Mouse (Mus musculus) liver, postnatal 0 days (tissue): ENCODE results near the gene Igdcc4. TPM values are rescaled to one million over a fixed set of nuclear protein-coding genes. Genes with fewer than 3 reads are reported as not detected.

Source experiments
- ATAC-seq: fragments of 200-750 bp; cut with Nextera tagmentation; 2 replicates; pipeline ENCODE4 v1.8.0; 2017; ENCODE audit warnings: mild to moderate bottlenecking, moderate library complexity
- DNase-seq: peaks from one replicate; pipeline ENCODE4 v3.0.0-alpha.2; 2016
- H3K27ac ChIP-seq: fragments of 300-500 bp; sonication (generic); 2 replicates; pipeline ENCODE4 v1.5.1; 2014; ENCODE audit warnings: antibody characterized with exemption, moderate library complexity, mild to moderate bottlenecking, low read depth
- H3K27me3 ChIP-seq: fragments of 300-500 bp; sonication (generic); 2 replicates; pipeline ENCODE4 v1.6.1; 2014; ENCODE audit warnings: low read length, control low read depth, mixed read lengths; ENCODE audit not compliant: insufficient read depth
- H3K36me3 ChIP-seq: fragments of 300-500 bp; sonication (generic); replicated peaks from 2 replicates; pipeline ENCODE4 v1.6.1; 2014; ENCODE audit warnings: mild to moderate bottlenecking, control low read depth, low read length, moderate library complexity, mixed read lengths; ENCODE audit not compliant: insufficient read depth
- H3K4me1 ChIP-seq: fragments of 300-500 bp; sonication (generic); 2 replicates; pipeline ENCODE4 v1.6.1; 2014; ENCODE audit warnings: antibody characterized with exemption, mild to moderate bottlenecking, control low read depth; ENCODE audit not compliant: insufficient read depth
- H3K4me2 ChIP-seq: fragments of 300-500 bp; sonication (generic); 2 replicates; pipeline ENCODE4 v1.6.1; 2014; ENCODE audit warnings: low read depth, mild to moderate bottlenecking, low read length, moderate library complexity, mixed read lengths
- H3K4me3 ChIP-seq: fragments of 300-500 bp; sonication (generic); 2 replicates; pipeline ENCODE4 v1.5.1; 2014; ENCODE audit warnings: low read depth, low read length
- H3K9ac ChIP-seq: fragments of 300-500 bp; sonication (generic); replicated peaks from 2 replicates; pipeline ENCODE4 v1.6.1; 2014; ENCODE audit warnings: mild to moderate bottlenecking, moderate library complexity
- H3K9me3 ChIP-seq: fragments of 300-500 bp; sonication (generic); 2 replicates; pipeline ENCODE4 v1.6.1; 2016; ENCODE audit warnings: mild to moderate bottlenecking, control low read depth, low read length, mixed read lengths
- CTCF ChIP-seq: sonication (generic); IDR thresholded peaks from 2 replicates; pipeline ENCODE4 v1.5.1; 2016; ENCODE audit warnings: antibody characterized with exemption, low read depth
- EP300 ChIP-seq: IDR thresholded peaks from 2 replicates; pipeline ENCODE4 v1.6.1; 2016; ENCODE audit warnings: antibody characterized with exemption, low read depth, mild to moderate bottlenecking
- WGBS: fragments of 180-500 bp; shearing (Covaris S2); extraction: QIAGEN DNeasy Blood & Tissue Kit; methylation state at CpG from one replicate; pipeline ENCODE4 v1.1.7; 2014; ENCODE audit not compliant: insufficient replicate concordance; 5-methylcytosine and 5-hydroxymethylcytosine counted together
- polyA plus RNA-seq: library from polyadenylated mRNA; unstranded; fragments of >200 nt; fragmentation: Nextera tagmentation; extraction: Ambion mirVana; gene quantifications from 2 replicates; pipeline ENCODE4 v1.2.1, GENCODE M21; 2015

Igdcc4 gene
- polyA plus RNA-seq, 1 experiment from 2014 or later: 6.0 TPM

DNA sequence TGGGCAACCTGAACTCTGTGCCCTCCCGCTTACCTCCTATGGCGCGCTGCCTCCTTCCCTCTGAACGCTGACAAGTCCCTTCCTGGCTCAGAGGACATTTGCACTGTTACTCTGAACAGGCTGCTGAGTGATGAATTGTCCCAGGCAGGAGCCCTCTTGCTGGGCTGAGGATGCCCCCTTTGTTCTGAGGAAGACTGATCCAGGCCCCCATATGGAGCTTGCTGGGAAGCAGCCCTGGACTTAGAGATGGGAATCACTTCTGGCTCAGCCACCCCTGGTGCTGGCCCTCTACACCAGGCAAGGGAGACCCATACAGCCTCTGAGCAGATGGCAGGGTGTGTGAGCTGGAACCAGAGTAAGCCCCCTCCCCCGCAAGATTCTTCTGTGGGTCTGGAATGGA lies 44.7 kb downstream of the Igdcc4 start:
- 68% methylated on average over 5 of the region's 5 CpGs for WGBS
- ATAC-seq (no peak), DNase-seq (no peak)
- H3K27me3 ChIP-seq: peaks cover 29% of the 10 kb centered on the region
- no peak overlapping the region for H3K4me3 ChIP-seq
- no peak overlapping the region for H3K4me2 ChIP-seq
- no peak overlapping the region for H3K9ac ChIP-seq
- H3K4me1 ChIP-seq: peaks cover 9% of the 10 kb centered on the region; the same call in 1 of the 2 replicates
- H3K9me3 ChIP-seq: no peaks in the 10 kb centered on the region
- no peaks in the 10 kb centered on the region for H3K36me3 ChIP-seq
- no peak overlapping the region for H3K27ac ChIP-seq
- TF ChIP-seq CTCF (no peak), EP300 (no peak)

DNA sequence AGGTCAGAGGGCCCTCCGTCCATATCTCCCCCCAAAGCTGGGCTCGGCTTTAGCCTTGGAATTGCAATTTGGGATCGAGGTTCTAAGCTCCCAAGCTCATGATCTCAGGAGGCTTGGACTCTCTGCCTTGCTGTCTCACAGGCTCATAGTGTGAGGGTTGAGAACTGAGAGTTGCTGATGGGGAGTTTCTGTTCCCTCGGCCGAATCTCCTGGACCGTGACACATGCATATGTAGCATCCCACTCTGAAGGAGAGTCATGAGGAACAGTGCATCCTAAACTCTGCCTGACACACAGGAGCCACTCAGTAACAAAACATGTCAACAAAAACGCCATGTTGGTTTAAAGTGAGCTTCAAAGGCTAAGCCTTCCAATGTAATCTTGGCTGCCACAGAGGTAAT lies 47.2 kb downstream of the Igdcc4 start:
- no peak for ATAC-seq
- TF ChIP-seq CTCF: no peak
- no peak for TF ChIP-seq EP300

DNA sequence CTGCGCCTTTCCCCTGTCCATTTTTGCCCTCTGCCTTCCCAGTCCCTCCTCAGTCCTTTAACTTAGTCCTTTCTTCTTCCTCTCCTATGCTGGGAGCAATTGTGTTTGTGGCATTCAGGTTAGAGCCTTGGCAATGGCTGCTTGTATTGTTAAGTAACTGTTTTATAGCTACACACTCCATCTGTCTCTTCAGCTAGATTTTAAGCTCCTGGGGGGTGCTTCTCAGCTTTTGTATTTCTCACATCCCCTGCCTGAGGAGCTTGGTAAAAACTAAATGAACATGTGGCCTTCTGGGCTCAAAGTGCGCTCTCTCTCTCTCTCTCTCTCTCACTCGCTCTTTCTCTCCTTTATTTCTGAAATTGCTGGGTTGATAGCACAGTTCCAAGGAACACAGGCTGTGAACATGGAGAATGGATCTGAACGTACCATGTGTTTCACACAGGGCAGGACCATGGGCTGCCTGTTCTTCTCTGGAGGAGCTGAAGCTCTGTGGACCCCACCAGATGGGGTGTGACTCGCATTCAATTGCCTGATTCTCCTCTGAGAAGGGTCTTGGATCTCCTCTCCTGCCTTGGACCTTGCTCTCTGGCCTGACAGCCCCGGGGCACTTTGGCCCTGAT lies 51.5 kb downstream of the Igdcc4 start:
- TF ChIP-seq CTCF (no peak), EP300 (no peak)
- Histone ChIP-seq H3K4me3 (no peak overlapping the region), H3K36me3 (no peaks in the 10 kb centered on the region), H3K9ac (no peak overlapping the region), H3K4me2 (no peak overlapping the region), H3K27ac (no peak overlapping the region), H3K4me1 (0 out of 2 replicates have a peak, but pooled peaks cover 4% of the 10 kb centered on the region), H3K27me3 (peaks cover 15% of the 10 kb centered on the region; the same call in 1 of the 2 replicates), H3K9me3 (no peaks in the 10 kb centered on the region)
- ATAC-seq (no peak), DNase-seq (no peak)
- WGBS: 53% methylated on average over 6 of the region's 6 CpGs

More for the DNA sequence above, 47.2 kb downstream of the Igdcc4 start:
- Histone ChIP-seq H3K4me1 (0 out of 2 replicates have a peak, but pooled peaks cover 4% of the 10 kb centered on the region), H3K4me3 (no peak overlapping the region), H3K9me3 (no peaks in the 10 kb centered on the region), H3K9ac (no peak overlapping the region), H3K27ac (no peak overlapping the region), H3K4me2 (no peak overlapping the region), H3K36me3 (no peaks in the 10 kb centered on the region), H3K27me3 (peaks cover 6% of the 10 kb centered on the region; the same call in 1 of the 2 replicates)
- 68% methylated on average over 7 of the region's 7 CpGs for WGBS
- DNase-seq: no peak

DNA sequence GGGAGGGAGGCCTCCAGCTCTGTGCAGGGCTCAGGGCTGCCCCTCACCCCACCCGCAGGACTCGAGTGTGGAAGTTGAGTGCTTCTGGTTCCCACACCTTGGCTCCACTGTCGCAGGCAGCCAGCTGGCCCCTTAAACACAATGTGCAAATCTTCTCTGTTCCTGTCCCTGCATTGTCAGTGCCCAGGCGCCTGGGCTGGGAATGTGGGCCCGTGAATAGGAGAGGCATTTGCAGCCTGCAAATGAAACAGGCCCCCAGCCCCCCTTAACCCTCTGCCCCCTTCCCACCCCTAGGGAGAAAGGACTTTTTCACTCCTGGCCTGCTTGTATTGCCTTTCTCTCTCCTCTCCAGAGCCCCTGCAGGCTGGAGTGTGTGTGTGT lies 52.0 kb downstream of the Igdcc4 start:
- ATAC-seq (no peak), DNase-seq (no peak)
- H3K27ac ChIP-seq: no peak overlapping the region
- no peaks in the 10 kb centered on the region for H3K36me3 ChIP-seq
- no peak overlapping the region for H3K9ac ChIP-seq
- 0 out of 2 replicates have a peak, but pooled peaks cover 4% of the 10 kb centered on the region for H3K4me1 ChIP-seq
- H3K4me2 ChIP-seq: no peak overlapping the region
- H3K9me3 ChIP-seq: no peaks in the 10 kb centered on the region
- TF ChIP-seq CTCF (no peak), EP300 (no peak)
- H3K4me3 ChIP-seq: no peak overlapping the region
- peaks cover 20% of the 10 kb centered on the region; the same call in 1 of the 2 replicates for H3K27me3 ChIP-seq
- 39% methylated on average over 5 of the region's 5 CpGs for WGBS

DNA sequence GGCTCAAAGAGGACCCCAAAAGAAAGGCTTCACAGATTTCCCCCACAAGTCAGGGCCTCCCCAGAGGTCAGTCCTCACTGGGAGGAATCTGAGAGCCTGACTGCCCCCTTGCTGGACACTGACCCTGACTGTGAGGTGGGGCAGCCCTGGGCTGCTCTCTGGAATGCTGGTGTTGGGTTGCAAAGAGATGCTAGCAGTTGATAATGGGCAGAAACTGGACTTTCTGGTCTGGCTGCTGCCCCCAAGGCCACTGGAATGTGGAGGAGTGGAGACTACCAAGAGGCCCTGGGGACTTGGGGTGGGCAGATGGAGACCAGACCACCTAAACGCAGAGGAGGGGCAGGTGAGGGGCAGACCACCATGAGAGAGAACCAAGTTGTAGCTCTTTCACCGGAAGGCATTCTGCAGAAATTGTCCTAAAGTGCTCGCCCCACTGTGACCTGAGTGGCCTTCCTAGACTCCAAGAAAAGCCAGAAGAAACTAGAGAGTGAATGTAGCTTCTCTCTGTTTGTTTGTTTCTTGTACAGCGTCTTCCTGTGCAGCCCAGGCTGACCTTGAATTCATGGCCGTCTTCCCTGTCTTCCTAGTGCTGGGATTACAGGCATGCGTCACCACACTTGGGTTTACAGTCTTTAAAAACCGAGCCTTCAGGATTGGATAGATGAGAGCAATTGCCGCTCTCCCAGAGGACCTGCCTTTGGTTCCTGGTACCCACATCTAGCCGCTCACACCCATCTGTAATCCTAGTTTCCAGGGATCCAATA lies 53.6 kb downstream of the Igdcc4 start:
- H3K27ac ChIP-seq: no peak overlapping the region
- DNase-seq (no peak), ATAC-seq (no peak)
- H3K4me3 ChIP-seq: no peak overlapping the region
- 70% methylated on average over 9 of the region's 9 CpGs for WGBS
- no peaks in the 10 kb centered on the region for H3K36me3 ChIP-seq
- 0 out of 2 replicates have a peak, but pooled peaks cover 4% of the 10 kb centered on the region for H3K4me1 ChIP-seq
- no peak overlapping the region for H3K4me2 ChIP-seq
- TF ChIP-seq EP300: no peak
- no peak for TF ChIP-seq CTCF
- no peak overlapping the region for H3K9ac ChIP-seq
- peaks cover 30% of the 10 kb centered on the region for H3K27me3 ChIP-seq
- no peaks in the 10 kb centered on the region for H3K9me3 ChIP-seq

DNA sequence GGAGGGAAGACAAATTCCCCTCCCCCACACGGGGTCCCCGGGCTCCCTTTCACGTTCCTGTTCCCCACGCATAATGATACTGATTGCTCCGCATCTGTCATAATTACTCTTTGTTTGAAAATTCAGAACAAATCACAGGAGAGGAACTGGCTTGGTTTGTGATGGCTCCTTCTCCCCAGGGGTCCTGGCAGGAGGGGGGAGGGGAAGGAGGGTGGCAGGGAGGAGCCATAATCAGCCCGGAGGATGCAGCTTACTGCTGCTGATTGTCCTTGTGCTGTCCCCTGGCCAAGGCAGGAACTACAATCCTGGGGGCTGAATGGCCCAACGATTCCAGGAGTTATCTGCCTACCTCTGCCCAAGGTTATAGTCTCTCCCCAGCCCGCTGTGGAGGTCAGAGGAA lies 55.3 kb downstream of the Igdcc4 start:
- H3K27me3 ChIP-seq: peaks cover 46% of the 10 kb centered on the region

More for the DNA sequence above, 55.3 kb downstream of the Igdcc4 start:
- 10% methylated on average over 8 of the region's 8 CpGs for WGBS
- TF ChIP-seq EP300 (no peak), CTCF (no peak)
- ATAC-seq: no peak
- Histone ChIP-seq H3K4me2 (no peak overlapping the region), H3K36me3 (no peaks in the 10 kb centered on the region), H3K4me1 (0 out of 2 replicates have a peak, but pooled peaks cover 4% of the 10 kb centered on the region), H3K9ac (no peak overlapping the region), H3K4me3 (no peak overlapping the region), H3K27ac (no peak overlapping the region), H3K9me3 (no peaks in the 10 kb centered on the region)
- no peak for DNase-seq
